Mouse (Mus musculus) retina, postnatal 1 day (tissue): ENCODE data around the gene Dapk2.

ENCODE experiments used
- DNase-seq: peaks from one replicate; pipeline ENCODE4 v3.0.0-alpha.2; 2012

Dapk2 gene

GRCm38 (mm10) chr9:66157958-66158830, at the start of gene Dapk2:
TSS of gene Dapk2 (plus strand) at chr9:66158223.
- DNase-seq = peak; percentile 85

GRCm38 (mm10) chr9:66109574-66109973, 48.4 kb upstream of the Dapk2 start:
- no peak for DNase-seq

GRCm38 (mm10) chr9:66110126-66110525, 47.9 kb upstream of the Dapk2 start:
- DNase-seq = no peak

GRCm38 (mm10) chr9:66110611-66111379, 47.2 kb upstream of the Dapk2 start:
- no peak for DNase-seq

GRCm38 (mm10) chr9:66114341-66114740, 43.7 kb upstream of the Dapk2 start:
- no peak for DNase-seq

- peak; percentile 35 for DNase-seq
Observed at GRCm38 (mm10) chr9:66116890-66117289, 41.1 kb upstream of the Dapk2 start.

GRCm38 (mm10) chr9:66119498-66119897, 38.5 kb upstream of the Dapk2 start:
- DNase-seq = no peak

GRCm38 (mm10) chr9:66120106-66120505, 37.9 kb upstream of the Dapk2 start:
- DNase-seq = no peak

GRCm38 (mm10) chr9:66120945-66121344, 37.1 kb upstream of the Dapk2 start:
- no peak for DNase-seq

- no peak for DNase-seq
Observed at GRCm38 (mm10) chr9:66121421-66121820, 36.6 kb upstream of the Dapk2 start.

- DNase-seq = no peak
Observed at GRCm38 (mm10) chr9:66123648-66124047, 34.4 kb upstream of the Dapk2 start.

GRCm38 (mm10) chr9:66124111-66124531, 33.9 kb upstream of the Dapk2 start:
- no peak for DNase-seq

GRCm38 (mm10) chr9:66124681-66125542, 33.1 kb upstream of the Dapk2 start:
- DNase-seq = peak; percentile 99

GRCm38 (mm10) chr9:66125543-66126455, 32.2 kb upstream of the Dapk2 start:
- no peak for DNase-seq

- DNase-seq = peak; percentile 98
Observed at GRCm38 (mm10) chr9:66126456-66127192, 31.4 kb upstream of the Dapk2 start, which contains the start of the genes Snx1 and Ciao2a. TSS of gene Snx1 (minus strand) at chr9:66126587. TSS of gene Ciao2a (plus strand) at chr9:66126611.

GRCm38 (mm10) chr9:66127193-66127546, 30.9 kb upstream of the Dapk2 start:
- no peak for DNase-seq

- no peak for DNase-seq
Observed at GRCm38 (mm10) chr9:66127884-66128283, 30.1 kb upstream of the Dapk2 start.

GRCm38 (mm10) chr9:66131466-66131865, 26.6 kb upstream of the Dapk2 start:
- DNase-seq = no peak

GRCm38 (mm10) chr9:66135967-66136366, 22.1 kb upstream of the Dapk2 start:
- peak; percentile 39 for DNase-seq

GRCm38 (mm10) chr9:66138193-66138592, 19.8 kb upstream of the Dapk2 start:
- no peak for DNase-seq

- no peak for DNase-seq
Observed at GRCm38 (mm10) chr9:66142265-66142664, 15.8 kb upstream of the Dapk2 start.
